Mouse (Mus musculus): Measurements from ENCODE around the gene Sis. TPM values are rescaled to one million over a fixed set of nuclear protein-coding genes. Genes with fewer than 3 reads are reported as not detected.

The Sis gene
- polyA plus RNA-seq, 1 experiment from 2014 or later = not detected

Other genes with a start within 250 kb of the Sis start
- gene Slitrk3, start 89.9 kb upstream of the Sis start, polyA plus RNA-seq (2015; fragmentation: Nextera tagmentation; extraction: Ambion mirVana) = 0.79 and 1.2 TPM in 2 replicates